Mouse (Mus musculus): ENCODE measurements around the gene Rasgrf1. TPM values are rescaled to one million over a fixed set of nuclear protein-coding genes. Genes with fewer than 3 reads are reported as not detected.

Gene Rasgrf1
- polyA plus RNA-seq (2014; fragmentation: Illumina TruSeq; extraction: RNeasy Lipid Tissue Mini Kit (QIAGEN cat#74804); ENCODE audit: insufficient read depth, low read depth, low replicate concordance): 0.41 TPM

DNA sequence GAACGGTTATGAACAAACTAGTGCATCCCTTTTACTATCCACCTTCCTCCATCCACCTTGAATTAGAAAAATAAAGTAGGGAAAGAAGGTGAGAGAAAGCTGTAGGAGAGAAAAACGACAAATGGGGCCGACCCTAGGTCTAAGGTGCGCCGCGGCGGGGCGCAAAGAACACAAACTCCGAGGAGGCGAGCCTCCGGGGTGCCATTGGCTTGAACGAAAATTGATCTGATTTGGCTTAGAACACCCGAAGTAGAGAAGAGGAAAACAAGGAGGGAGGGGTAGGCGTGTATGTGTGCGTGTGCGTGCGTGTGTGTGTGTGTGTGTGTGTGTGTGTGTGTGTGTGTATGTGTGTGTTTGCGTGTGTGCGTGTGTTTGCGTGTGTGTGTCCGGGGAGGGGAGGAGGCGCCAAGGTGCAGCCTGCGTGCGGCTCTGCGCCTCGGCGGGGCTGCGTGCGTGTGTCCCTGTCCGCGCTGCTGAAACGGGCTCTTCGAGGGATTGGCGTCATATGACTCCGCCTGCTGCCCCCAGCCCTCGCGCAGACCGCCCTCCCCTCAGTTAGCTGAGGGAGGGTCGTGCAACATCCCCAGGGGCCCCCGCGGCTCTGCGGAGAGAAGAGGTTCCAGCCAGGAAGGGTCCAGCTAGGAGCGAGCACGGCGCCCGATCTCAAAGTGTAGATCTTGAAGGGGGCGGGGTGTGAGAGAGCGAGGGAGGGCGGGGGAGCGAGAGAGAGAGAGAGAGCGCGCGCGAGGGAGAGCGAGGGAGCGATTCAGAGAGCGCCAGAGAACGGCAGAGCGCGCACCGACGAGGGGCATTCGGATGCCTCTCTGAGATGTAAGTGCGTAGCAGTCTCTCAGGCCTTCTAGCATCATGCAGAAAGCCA, at the start of gene Rasgrf1:
TSS of gene Rasgrf1 (plus strand) at position 778 of the 880 bp plus-strand sequence.

DNA sequence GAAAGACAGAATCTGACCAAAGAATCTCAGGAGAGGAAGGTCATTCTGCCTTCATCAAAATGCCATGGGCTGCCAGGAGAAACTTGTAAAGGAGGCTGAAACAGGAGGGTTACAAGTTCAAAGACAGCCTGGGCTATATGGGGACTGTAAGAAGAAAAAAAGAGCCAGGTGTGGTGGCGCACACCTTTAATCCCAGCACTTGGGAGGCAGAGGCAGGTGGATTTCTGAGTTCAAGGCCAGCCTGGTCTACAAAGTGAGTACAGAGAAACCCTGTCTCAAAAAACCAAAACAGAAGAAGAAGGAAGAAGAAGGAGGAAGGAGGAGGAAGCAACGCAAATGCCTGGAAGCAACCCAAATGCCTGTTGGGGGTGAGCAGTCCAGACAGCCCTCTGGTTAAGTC, 144.1 kb downstream of the Rasgrf1 start, which contains the start of gene Ctsh:
TSS of gene Ctsh (plus strand) at position 301 of the 400 bp plus-strand sequence.

Other genes starting within 250 kb of the Rasgrf1 start
- 99.7 TPM for gene Tmed3, start 204.8 kb upstream of the Rasgrf1 start, polyA plus RNA-seq (2014; fragmentation: Illumina TruSeq; extraction: RNeasy Lipid Tissue Mini Kit (QIAGEN cat#74804); ENCODE audit: insufficient read depth, low read depth, low replicate concordance)
- not detected for gene Ankrd34c, start 171.4 kb upstream of the Rasgrf1 start, polyA plus RNA-seq (2014; fragmentation: Illumina TruSeq; extraction: RNeasy Lipid Tissue Mini Kit (QIAGEN cat#74804); ENCODE audit: insufficient read depth, low read depth, low replicate concordance)
- gene Ctsh, start 144.2 kb downstream of the Rasgrf1 start, polyA plus RNA-seq (2014; fragmentation: Illumina TruSeq; extraction: RNeasy Lipid Tissue Mini Kit (QIAGEN cat#74804); ENCODE audit: insufficient read depth, low read depth, low replicate concordance): 331 TPM
- 298 TPM for gene Morf4l1, start 204.9 kb downstream of the Rasgrf1 start, polyA plus RNA-seq (2014; fragmentation: Illumina TruSeq; extraction: RNeasy Lipid Tissue Mini Kit (QIAGEN cat#74804); ENCODE audit: insufficient read depth, low read depth, low replicate concordance)